Mouse (Mus musculus) limb, embryonic 10.5 days (tissue): ENCODE results near the gene Bsdc1. TPM values are rescaled to one million over a fixed set of nuclear protein-coding genes. Genes with fewer than 3 reads are reported as not detected.
"Not testable (repeated sequence)": the region's sequence is repeated elsewhere in the genome, so short reads cannot be mapped to it uniquely, and the experiment has no call there.

Source experiments
- DNase-seq: peaks from one replicate; pipeline ENCODE4 v3.0.0-alpha.2; 2017; ENCODE audit warnings: low spot score
- H3K27ac ChIP-seq: fragments of 300-500 bp; sonication (generic); 2 replicates; pipeline ENCODE4 v1.5.1; 2016; ENCODE audit warnings: mild to moderate bottlenecking
- H3K27me3 ChIP-seq: fragments of 300-500 bp; sonication (generic); 2 replicates; pipeline ENCODE4 v1.6.1; 2016; ENCODE audit warnings: low read depth, mild to moderate bottlenecking; ENCODE audit not compliant: poor library complexity, severe bottlenecking
- H3K36me3 ChIP-seq: fragments of 300-500 bp; sonication (generic); 2 replicates; pipeline ENCODE4 v1.6.1; 2016; ENCODE audit warnings: mild to moderate bottlenecking, moderate library complexity
- H3K4me1 ChIP-seq: fragments of 300-500 bp; sonication (generic); 2 replicates; pipeline ENCODE4 v1.6.1; 2016
- H3K4me3 ChIP-seq: fragments of 300-500 bp; sonication (generic); 2 replicates; pipeline ENCODE4 v1.5.1; 2016; ENCODE audit warnings: mild to moderate bottlenecking, moderate library complexity
- H3K9me3 ChIP-seq: fragments of 300-500 bp; sonication (generic); replicated peaks from 2 replicates; pipeline ENCODE4 v1.6.1; 2016; ENCODE audit warnings: mild to moderate bottlenecking
- WGBS: fragments of 180-500 bp; shearing (Covaris S2); methylation state at CpG from one replicate; pipeline ENCODE4 v1.1.7; 2016; 5-methylcytosine and 5-hydroxymethylcytosine counted together
- polyA plus RNA-seq: library from polyadenylated mRNA; unstranded; fragments of >200 nt; fragmentation: Nextera tagmentation; extraction: Ambion mirVana; gene quantifications from 2 replicates; pipeline ENCODE4 v1.2.1, GENCODE M21; 2016

The Bsdc1 gene
- polyA plus RNA-seq, 1 experiment from 2014 or later = 20.5 TPM

GRCm38 (mm10) chr4:129509650-129510049, 48.3 kb downstream of the Bsdc1 start:
- Histone ChIP-seq H3K36me3 (peaks cover 7% of the 10 kb centered on the region), H3K9me3 (no peaks in the 10 kb centered on the region), H3K27ac (no peak overlapping the region), H3K4me1 (peaks cover 41% of the 10 kb centered on the region), H3K27me3 (no peaks in the 10 kb centered on the region), H3K4me3 (no peak overlapping the region)
- DNase-seq = no peak
- WGBS = 62% methylated on average over 3 of the region's 3 CpGs

- WGBS = 57% methylated on average over 6 of the region's 6 CpGs
- peaks cover 52% of the 10 kb centered on the region for H3K4me1 ChIP-seq
- no peaks in the 10 kb centered on the region for H3K9me3 ChIP-seq
- DNase-seq = no peak
- no peaks in the 10 kb centered on the region for H3K27me3 ChIP-seq
- peak overlapping the region; percentile 71 for H3K27ac ChIP-seq
- H3K4me3 ChIP-seq = no peak overlapping the region
- H3K36me3 ChIP-seq = peaks cover 19% of the 10 kb centered on the region
Measured at GRCm38 (mm10) chr4:129510723-129511412, 49.5 kb downstream of the Bsdc1 start.

GRCm38 (mm10) chr4:129511413-129512096, 50.2 kb downstream of the Bsdc1 start:
- Histone ChIP-seq H3K4me1 (peaks cover 54% of the 10 kb centered on the region), H3K27me3 (no peaks in the 10 kb centered on the region), H3K27ac (peak overlapping the region; percentile 71), H3K9me3 (no peaks in the 10 kb centered on the region), H3K4me3 (no peak overlapping the region), H3K36me3 (peaks cover 26% of the 10 kb centered on the region)
- DNase-seq = no peak
- 65% methylated on average over 6 of the region's 6 CpGs for WGBS

- Histone ChIP-seq H3K9me3 (no peaks in the 10 kb centered on the region), H3K36me3 (peaks cover 42% of the 10 kb centered on the region), H3K4me1 (peaks cover 56% of the 10 kb centered on the region), H3K27ac (peak within 1 kb of the TSS; percentile 100), H3K4me3 (peak within 1 kb of the TSS; percentile 100), H3K27me3 (no peaks in the 10 kb centered on the region)
- peak; percentile 96 for DNase-seq
- 7% methylated on average over 42 of the region's 47 CpGs for WGBS
Measured at GRCm38 (mm10) chr4:129513086-129513767, 51.8 kb downstream of the Bsdc1 start, which contains the start of gene Marcksl1. Gene Marcksl1, plus strand, starts transcription at chr4:129513581.

GRCm38 (mm10) chr4:129513891-129514290, 52.5 kb downstream of the Bsdc1 start:
- Histone ChIP-seq H3K36me3 (peaks cover 49% of the 10 kb centered on the region), H3K4me1 (peaks cover 53% of the 10 kb centered on the region), H3K27me3 (no peaks in the 10 kb centered on the region), H3K4me3 (peak overlapping the region; percentile 100), H3K27ac (peak overlapping the region; percentile 100), H3K9me3 (no peaks in the 10 kb centered on the region)
- WGBS = 2% methylated on average over 54 of the region's 57 CpGs
- no peak for DNase-seq

GRCm38 (mm10) chr4:129514300-129514898, 53.0 kb downstream of the Bsdc1 start:
- Histone ChIP-seq H3K27ac (peak overlapping the region; percentile 100), H3K9me3 (no peaks in the 10 kb centered on the region), H3K4me3 (peak overlapping the region; percentile 100), H3K36me3 (peaks cover 53% of the 10 kb centered on the region), H3K4me1 (peaks cover 48% of the 10 kb centered on the region), H3K27me3 (no peaks in the 10 kb centered on the region)
- WGBS = 0% methylated on average over 34 of the region's 35 CpGs
- DNase-seq = peak; percentile 89

GRCm38 (mm10) chr4:129516925-129517324, 55.5 kb downstream of the Bsdc1 start:
- H3K36me3 ChIP-seq = peaks cover 78% of the 10 kb centered on the region
- DNase-seq = no peak
- H3K27ac ChIP-seq = no peak overlapping the region
- no peaks in the 10 kb centered on the region for H3K27me3 ChIP-seq
- no peak overlapping the region for H3K4me3 ChIP-seq
- 47% methylated on average over 2 of the region's 2 CpGs for WGBS
- peaks cover 30% of the 10 kb centered on the region for H3K4me1 ChIP-seq
- no peaks in the 10 kb centered on the region for H3K9me3 ChIP-seq

- Histone ChIP-seq H3K4me1 (peaks cover 15% of the 10 kb centered on the region), H3K27me3 (no peaks in the 10 kb centered on the region), H3K4me3 (no peak overlapping the region), H3K36me3 (peaks cover 94% of the 10 kb centered on the region), H3K9me3 (no peaks in the 10 kb centered on the region), H3K27ac (no peak overlapping the region)
- WGBS = 92% methylated on average over 8 of the region's 8 CpGs
- no peak for DNase-seq
Measured at GRCm38 (mm10) chr4:129518519-129518918, 57.1 kb downstream of the Bsdc1 start.

GRCm38 (mm10) chr4:129525338-129525737, 64.0 kb downstream of the Bsdc1 start:
- no peaks in the 10 kb centered on the region for H3K4me1 ChIP-seq
- H3K4me3 ChIP-seq = no peak overlapping the region
- no peaks in the 10 kb centered on the region for H3K27me3 ChIP-seq
- 95% methylated on average over 5 of the region's 5 CpGs for WGBS
- H3K36me3 ChIP-seq = peaks cover 98% of the 10 kb centered on the region
- H3K9me3 ChIP-seq = no peaks in the 10 kb centered on the region
- DNase-seq = no peak
- H3K27ac ChIP-seq = no peak overlapping the region

- Histone ChIP-seq H3K36me3 (peaks cover 98% of the 10 kb centered on the region), H3K9me3 (no peaks in the 10 kb centered on the region)
- WGBS = 90% methylated on average over 3 of the region's 3 CpGs
Measured at GRCm38 (mm10) chr4:129525889-129526288, 64.5 kb downstream of the Bsdc1 start.

GRCm38 (mm10) chr4:129528901-129529300, 67.5 kb downstream of the Bsdc1 start:
- H3K27ac ChIP-seq, H3K4me1 ChIP-seq, H3K27me3 ChIP-seq, H3K9me3 ChIP-seq, DNase-seq, H3K4me3 ChIP-seq: not testable (repeated sequence)
- 93% methylated on average over 6 of the region's 6 CpGs for WGBS
- H3K36me3 ChIP-seq = peaks cover 97% of the 10 kb centered on the region

More at GRCm38 (mm10) chr4:129525889-129526288, 64.5 kb downstream of the Bsdc1 start:
- DNase-seq = no peak
- no peak overlapping the region for H3K4me3 ChIP-seq
- H3K27me3 ChIP-seq = no peaks in the 10 kb centered on the region
- no peaks in the 10 kb centered on the region for H3K4me1 ChIP-seq
- no peak overlapping the region for H3K27ac ChIP-seq
